Mouse (Mus musculus): Measurements from ENCODE around the gene Gorasp1. TPM values are rescaled to one million over a fixed set of nuclear protein-coding genes. Genes with fewer than 3 reads are reported as not detected.
A peak's percentile ranks its signal among the peaks of the same experiment; 100 is the strongest.

Gene Gorasp1
- polyA plus RNA-seq, 1 experiment from 2014 or later: 31.6 TPM

- peaks cover 10% of the 10 kb centered on the region for H3K4me1 ChIP-seq (ENCODE audit: control insufficient read depth, insufficient read depth, low read length)
- peak overlapping the region; percentile 39; the same call in 1 of the 2 replicates for H3K27ac ChIP-seq (ENCODE audit: low read length)
- no peak overlapping the region for H3K4me2 ChIP-seq (ENCODE audit: low read depth, low read length)
- H3K9ac ChIP-seq (ENCODE audit: low read length): no peak overlapping the region
- no peak; the same call in 1 of the 2 replicates for ATAC-seq (ENCODE audit: insufficient read depth, low FRiP score)
- H3K4me3 ChIP-seq (replicated peaks; ENCODE audit: low read length): no peak overlapping the region
- H3K9me3 ChIP-seq (replicated peaks; ENCODE audit: control insufficient read depth, low read length): no peaks in the 10 kb centered on the region
- WGBS: 74% methylated on average over 16 of the region's 16 CpGs
- H3K36me3 ChIP-seq (ENCODE audit: control insufficient read depth, insufficient read depth, low read length): peaks cover 31% of the 10 kb centered on the region; the same call in 1 of the 2 replicates
- H3K27me3 ChIP-seq (ENCODE audit: control insufficient read depth, insufficient read depth, low read length): no peaks in the 10 kb centered on the region
These were observed 12.2 kb downstream of the Gorasp1 start for GRCm38 (mm10) chr9:119925120-119925657.

- H3K4me1 ChIP-seq (ENCODE audit: control insufficient read depth, insufficient read depth, low read length): peaks cover 10% of the 10 kb centered on the region
- ATAC-seq (ENCODE audit: insufficient read depth, low FRiP score): no peak
- WGBS: 86% methylated on average over 4 of the region's 4 CpGs
- H3K9ac ChIP-seq (ENCODE audit: low read length): no peak overlapping the region
- no peaks in the 10 kb centered on the region for H3K9me3 ChIP-seq (replicated peaks; ENCODE audit: control insufficient read depth, low read length)
- no peaks in the 10 kb centered on the region for H3K27me3 ChIP-seq (ENCODE audit: control insufficient read depth, insufficient read depth, low read length)
- H3K4me3 ChIP-seq (replicated peaks; ENCODE audit: low read length): no peak overlapping the region
- peaks cover 33% of the 10 kb centered on the region; the same call in 1 of the 2 replicates for H3K36me3 ChIP-seq (ENCODE audit: control insufficient read depth, insufficient read depth, low read length)
- no peak overlapping the region for H3K4me2 ChIP-seq (ENCODE audit: low read depth, low read length)
- no peak overlapping the region for H3K27ac ChIP-seq (ENCODE audit: low read length)
These were observed 13.9 kb downstream of the Gorasp1 start for GRCm38 (mm10) chr9:119923462-119923861.

- no peak overlapping the region for H3K27ac ChIP-seq (ENCODE audit: low read length)
- ATAC-seq (ENCODE audit: insufficient read depth, low FRiP score): no peak
- no peak overlapping the region for H3K4me2 ChIP-seq (ENCODE audit: low read depth, low read length)
- H3K9ac ChIP-seq (ENCODE audit: low read length): no peak overlapping the region
- H3K4me1 ChIP-seq (ENCODE audit: control insufficient read depth, insufficient read depth, low read length): no peaks in the 10 kb centered on the region
- peaks cover 18% of the 10 kb centered on the region; the same call in 1 of the 2 replicates for H3K36me3 ChIP-seq (ENCODE audit: control insufficient read depth, insufficient read depth, low read length)
- H3K9me3 ChIP-seq (replicated peaks; ENCODE audit: control insufficient read depth, low read length): no peaks in the 10 kb centered on the region
- no peak overlapping the region for H3K4me3 ChIP-seq (replicated peaks; ENCODE audit: low read length)
- WGBS: 91% methylated on average over 1 of the region's 1 CpGs
- no peaks in the 10 kb centered on the region for H3K27me3 ChIP-seq (ENCODE audit: control insufficient read depth, insufficient read depth, low read length)
These were observed 17.5 kb downstream of the Gorasp1 start for GRCm38 (mm10) chr9:119919858-119920257.

- Histone ChIP-seq H3K4me2 (ENCODE audit: low read depth, low read length) (no peak overlapping the region), H3K27ac (ENCODE audit: low read length) (no peak overlapping the region), H3K9me3 (replicated peaks; ENCODE audit: control insufficient read depth, low read length) (no peaks in the 10 kb centered on the region), H3K36me3 (ENCODE audit: control insufficient read depth, insufficient read depth, low read length) (peaks cover 30% of the 10 kb centered on the region), H3K4me3 (replicated peaks; ENCODE audit: low read length) (no peak overlapping the region), H3K4me1 (ENCODE audit: control insufficient read depth, insufficient read depth, low read length) (no peaks in the 10 kb centered on the region), H3K9ac (ENCODE audit: low read length) (no peak overlapping the region), H3K27me3 (ENCODE audit: control insufficient read depth, insufficient read depth, low read length) (no peaks in the 10 kb centered on the region)
- 72% methylated on average over 13 of the region's 13 CpGs for WGBS
- ATAC-seq (ENCODE audit: insufficient read depth, low FRiP score): no peak
These were observed 24.1 kb downstream of the Gorasp1 start for GRCm38 (mm10) chr9:119913087-119913838.

GRCm38 (mm10) chr9:119909931-119910330 is 27.4 kb downstream of the Gorasp1 start:
- Histone ChIP-seq H3K4me3 (replicated peaks; ENCODE audit: low read length) (no peak overlapping the region), H3K4me1 (ENCODE audit: control insufficient read depth, insufficient read depth, low read length) (no peaks in the 10 kb centered on the region), H3K36me3 (ENCODE audit: control insufficient read depth, insufficient read depth, low read length) (peaks cover 40% of the 10 kb centered on the region), H3K9me3 (replicated peaks; ENCODE audit: control insufficient read depth, low read length) (no peaks in the 10 kb centered on the region), H3K9ac (ENCODE audit: low read length) (no peak overlapping the region), H3K27ac (ENCODE audit: low read length) (no peak overlapping the region), H3K27me3 (ENCODE audit: control insufficient read depth, insufficient read depth, low read length) (no peaks in the 10 kb centered on the region), H3K4me2 (ENCODE audit: low read depth, low read length) (no peak overlapping the region)
- 91% methylated on average over 3 of the region's 3 CpGs for WGBS
- ATAC-seq (ENCODE audit: insufficient read depth, low FRiP score): no peak

- ATAC-seq (ENCODE audit: insufficient read depth, low FRiP score): no peak
- Histone ChIP-seq H3K36me3 (ENCODE audit: control insufficient read depth, insufficient read depth, low read length) (peaks cover 39% of the 10 kb centered on the region), H3K27ac (ENCODE audit: low read length) (no peak overlapping the region), H3K4me2 (ENCODE audit: low read depth, low read length) (no peak overlapping the region), H3K9me3 (replicated peaks; ENCODE audit: control insufficient read depth, low read length) (no peaks in the 10 kb centered on the region), H3K27me3 (ENCODE audit: control insufficient read depth, insufficient read depth, low read length) (no peaks in the 10 kb centered on the region), H3K4me3 (replicated peaks; ENCODE audit: low read length) (no peak overlapping the region), H3K9ac (ENCODE audit: low read length) (no peak overlapping the region), H3K4me1 (ENCODE audit: control insufficient read depth, insufficient read depth, low read length) (no peaks in the 10 kb centered on the region)
- 90% methylated on average over 3 of the region's 3 CpGs for WGBS
These were observed 28.7 kb downstream of the Gorasp1 start for GRCm38 (mm10) chr9:119908708-119909107.

GRCm38 (mm10) chr9:119902410-119903151 is 34.8 kb downstream of the Gorasp1 start:
- no peaks in the 10 kb centered on the region for H3K4me1 ChIP-seq (ENCODE audit: control insufficient read depth, insufficient read depth, low read length)

GRCm38 (mm10) chr9:119899446-119899845 is 37.9 kb downstream of the Gorasp1 start:
- Histone ChIP-seq H3K9me3 (replicated peaks; ENCODE audit: control insufficient read depth, low read length) (no peaks in the 10 kb centered on the region), H3K4me3 (replicated peaks; ENCODE audit: low read length) (no peak overlapping the region), H3K9ac (ENCODE audit: low read length) (no peak overlapping the region), H3K4me1 (ENCODE audit: control insufficient read depth, insufficient read depth, low read length) (peaks cover 9% of the 10 kb centered on the region), H3K27me3 (ENCODE audit: control insufficient read depth, insufficient read depth, low read length) (no peaks in the 10 kb centered on the region), H3K4me2 (ENCODE audit: low read depth, low read length) (no peak overlapping the region), H3K36me3 (ENCODE audit: control insufficient read depth, insufficient read depth, low read length) (0 out of 2 replicates have a peak, but pooled peaks cover 4% of the 10 kb centered on the region), H3K27ac (ENCODE audit: low read length) (no peak overlapping the region)
- ATAC-seq (ENCODE audit: insufficient read depth, low FRiP score): no peak
- 91% methylated on average over 2 of the region's 2 CpGs for WGBS

More at GRCm38 (mm10) chr9:119902410-119903151, 34.8 kb downstream of the Gorasp1 start:
- H3K27ac ChIP-seq (ENCODE audit: low read length): no peak overlapping the region
- H3K27me3 ChIP-seq (ENCODE audit: control insufficient read depth, insufficient read depth, low read length): no peaks in the 10 kb centered on the region
- no peak overlapping the region for H3K4me2 ChIP-seq (ENCODE audit: low read depth, low read length)
- no peak overlapping the region for H3K4me3 ChIP-seq (replicated peaks; ENCODE audit: low read length)
- peaks cover 20% of the 10 kb centered on the region for H3K36me3 ChIP-seq (ENCODE audit: control insufficient read depth, insufficient read depth, low read length)
- WGBS: 85% methylated on average over 12 of the region's 12 CpGs
- H3K9me3 ChIP-seq (replicated peaks; ENCODE audit: control insufficient read depth, low read length): no peaks in the 10 kb centered on the region
- H3K9ac ChIP-seq (ENCODE audit: low read length): no peak overlapping the region
- ATAC-seq (ENCODE audit: insufficient read depth, low FRiP score): no peak
